Mouse (Mus musculus) G1E-ER4 (cell line): ENCODE data around the gene Mier1. TPM values are rescaled to one million over a fixed set of nuclear protein-coding genes. Genes with fewer than 3 reads are reported as not detected.

Source experiments
- GATA1 ChIP-seq: IDR thresholded peaks from one replicate; pipeline ENCODE4 v1.8.0; 2012; ENCODE audit warnings: low read length, inconsistent platforms
- polyA plus RNA-seq: library from polyadenylated mRNA; stranded (reverse); fragments of >175 nt; gene quantifications from 2 replicates; pipeline ENCODE4 v1.2.3, GENCODE M21; 2012

Mier1 gene
- 14.4 and 17.8 TPM in 2 replicates for polyA plus RNA-seq

GRCm38 (mm10) chr4:103114184-103115111, at the start of gene Mier1, which contains the start of gene Wdr78:
TSS of gene Mier1 (plus strand) at chr4:103114390.
TSS of gene Wdr78 (minus strand) at chr4:103114555.
- no peak for TF ChIP-seq GATA1

- TF ChIP-seq GATA1: no peak
Observed at GRCm38 (mm10) chr4:103064421-103064820, 49.8 kb upstream of the Mier1 start.

- TF ChIP-seq GATA1: no peak
Observed at GRCm38 (mm10) chr4:103064976-103065375, 49.2 kb upstream of the Mier1 start.

- TF ChIP-seq GATA1: no peak
Observed at GRCm38 (mm10) chr4:103067906-103068655, 46.1 kb upstream of the Mier1 start.

- no peak for TF ChIP-seq GATA1
Observed at GRCm38 (mm10) chr4:103070631-103071030, 43.6 kb upstream of the Mier1 start.

- no peak for TF ChIP-seq GATA1
Observed at GRCm38 (mm10) chr4:103085237-103085636, 29.0 kb upstream of the Mier1 start.

- TF ChIP-seq GATA1: no peak
Observed at GRCm38 (mm10) chr4:103095921-103096320, 18.3 kb upstream of the Mier1 start.

- TF ChIP-seq GATA1: no peak
Observed at GRCm38 (mm10) chr4:103098532-103098931, 15.7 kb upstream of the Mier1 start.

- no peak for TF ChIP-seq GATA1
Observed at GRCm38 (mm10) chr4:103112651-103113050, 1.5 kb upstream of the Mier1 start.

GRCm38 (mm10) chr4:103113402-103113801, 788 bp upstream of the Mier1 start:
- TF ChIP-seq GATA1: no peak

- no peak for TF ChIP-seq GATA1
Observed at GRCm38 (mm10) chr4:103118888-103119228, 4.7 kb downstream of the Mier1 start.

- no peak for TF ChIP-seq GATA1
Observed at GRCm38 (mm10) chr4:103119229-103120027, 5.2 kb downstream of the Mier1 start.

DNA sequence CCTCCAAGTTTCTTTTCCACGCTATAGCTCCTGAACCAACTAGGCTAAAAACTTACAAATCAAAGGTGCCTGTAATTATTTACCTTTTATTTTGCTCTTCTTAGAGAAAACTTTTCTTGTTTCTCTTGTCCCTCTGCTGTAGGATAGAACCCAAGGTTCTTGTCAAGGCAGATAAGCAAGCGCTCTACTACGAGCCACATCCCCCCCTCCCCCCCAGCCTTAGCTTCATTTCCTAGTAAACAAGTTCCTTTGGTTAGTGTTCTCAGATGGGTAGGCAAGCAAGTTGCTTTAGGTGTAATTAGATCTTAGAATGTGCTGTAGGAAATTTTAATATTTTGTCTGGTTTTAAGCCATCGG, 5.8 kb downstream of the Mier1 start:
- no peak for TF ChIP-seq GATA1

DNA sequence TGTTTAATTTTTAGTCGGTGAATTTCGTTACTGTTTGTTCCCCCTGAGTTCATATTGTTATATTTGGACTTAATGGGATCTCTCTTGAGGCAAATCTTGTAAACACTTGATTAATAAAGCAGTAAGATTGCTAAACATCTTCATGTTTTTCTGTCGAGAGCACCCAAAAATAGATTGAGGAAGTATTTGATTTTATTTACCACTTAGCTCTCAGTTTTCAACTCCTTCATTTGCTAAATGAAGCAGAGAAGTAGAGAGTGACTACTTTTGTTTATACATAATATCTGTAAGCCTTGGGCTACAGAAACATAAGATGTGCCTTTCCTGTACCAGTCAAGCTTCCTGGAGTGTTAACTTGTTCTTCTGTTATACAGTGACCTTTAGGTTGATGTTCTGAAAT, 6.2 kb downstream of the Mier1 start:
- no peak for TF ChIP-seq GATA1

- no peak for TF ChIP-seq GATA1
Observed at GRCm38 (mm10) chr4:103120874-103121389, 6.7 kb downstream of the Mier1 start.
